Mouse (Mus musculus) right cerebral cortex, adult 18-20 months (tissue): Measurements from ENCODE around the gene Tceanc.
"Not testable (repeated sequence)": the region's sequence is repeated elsewhere in the genome, so short reads cannot be mapped to it uniquely, and the experiment has no call there.

Source experiments
- DNase-seq: peaks from one replicate; pipeline ENCODE4 v3.0.0; 2022; ENCODE audit warnings: mixed read lengths

The Tceanc gene

GRCm38 (mm10) chrX:166518345-166518744 is at the start of gene Tceanc:
Gene Tceanc, minus strand, starts transcription at chrX:166518567.
- DNase-seq, result no peak

- no peak for DNase-seq
Measured at GRCm38 (mm10) chrX:166565983-166566382, 47.6 kb upstream of the Tceanc start.

- no peak for DNase-seq
Measured at GRCm38 (mm10) chrX:166565401-166565800, 47.0 kb upstream of the Tceanc start.

- DNase-seq, result no peak
Measured at GRCm38 (mm10) chrX:166564900-166565299, 46.5 kb upstream of the Tceanc start.

DNA sequence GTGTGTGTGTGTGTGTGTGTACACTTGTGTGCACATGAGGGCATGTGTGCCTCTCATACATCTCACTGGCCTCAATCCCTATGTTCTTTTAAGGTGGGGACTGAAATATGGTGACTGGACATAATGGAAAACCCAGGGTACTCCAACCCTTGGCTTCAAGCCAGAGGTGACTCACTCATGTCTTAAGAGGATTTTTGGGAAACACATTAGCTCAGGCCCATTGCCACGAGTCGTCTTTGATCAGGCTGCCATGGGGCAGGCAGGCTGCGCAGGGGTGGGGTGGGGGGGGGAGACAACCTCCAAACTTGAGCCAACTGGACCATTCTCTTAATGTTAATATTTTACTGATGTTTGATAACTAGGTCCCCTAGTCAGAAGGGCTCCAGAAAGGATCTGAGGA is 41.0 kb upstream of the Tceanc start:
- no peak for DNase-seq

- DNase-seq, result no peak
Measured at GRCm38 (mm10) chrX:166552355-166552754, 34.0 kb upstream of the Tceanc start.

GRCm38 (mm10) chrX:166546495-166546894 is 28.1 kb upstream of the Tceanc start:
- DNase-seq, result no peak

DNA sequence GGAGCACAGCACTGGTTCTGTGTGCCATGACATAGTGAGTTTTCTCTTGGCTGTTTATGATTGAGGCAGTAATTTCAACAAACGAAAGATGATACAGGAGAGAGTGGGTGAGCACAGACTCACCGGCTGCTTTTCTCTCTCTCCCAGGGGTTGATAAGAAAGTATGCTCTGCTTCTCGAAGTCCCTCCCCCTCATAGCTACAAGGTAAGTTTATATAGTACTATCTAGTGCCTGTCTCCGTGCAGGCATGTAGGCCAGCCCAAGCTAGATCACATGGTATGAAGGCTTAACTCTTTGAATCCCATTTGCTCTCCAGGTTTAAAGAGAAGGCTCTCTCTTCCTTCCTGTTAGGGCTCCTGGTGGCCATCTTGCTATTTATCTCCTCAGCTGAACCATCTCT is 16.8 kb upstream of the Tceanc start:
- DNase-seq, result no peak

DNA sequence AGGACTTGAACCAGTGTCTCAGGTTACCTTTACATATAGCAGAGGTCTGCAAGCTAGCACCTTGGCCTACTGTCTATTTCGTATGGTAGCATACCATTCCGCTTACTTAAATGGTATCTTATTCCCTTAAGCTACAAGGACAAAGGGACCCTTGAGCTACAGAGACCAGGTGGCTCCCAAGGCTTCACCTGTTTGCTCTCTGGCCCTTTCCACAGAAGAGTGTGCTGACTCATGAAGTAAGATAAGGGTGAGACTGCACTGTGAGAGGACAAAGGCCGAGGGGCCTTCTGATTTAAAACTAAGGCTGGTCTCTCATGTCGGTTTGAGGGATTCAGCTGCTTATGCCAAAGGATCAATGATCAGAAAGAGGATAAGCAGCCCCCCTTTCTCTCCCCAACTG is 15.1 kb upstream of the Tceanc start:
- no peak for DNase-seq

- DNase-seq, result no peak
Measured at GRCm38 (mm10) chrX:166531671-166532070, 13.3 kb upstream of the Tceanc start.

DNA sequence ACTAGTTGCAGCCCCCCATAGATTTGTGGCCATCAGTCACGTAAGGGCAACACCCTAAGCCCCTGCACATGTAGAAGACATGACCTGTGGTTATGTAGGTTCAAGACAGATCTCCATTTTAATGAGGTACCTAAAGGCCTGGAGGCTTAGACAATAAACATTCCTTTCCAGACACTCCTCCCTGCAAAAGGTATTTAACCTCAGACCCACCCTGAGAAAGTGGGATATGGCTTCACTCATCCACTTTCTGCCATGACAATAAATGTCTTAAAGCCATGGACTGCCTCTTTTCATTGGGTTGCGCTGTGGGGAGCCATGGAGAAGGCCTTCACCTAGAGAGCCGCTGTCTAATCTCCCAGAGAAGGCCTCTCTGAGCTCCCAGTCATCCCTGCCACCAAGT is 9.8 kb upstream of the Tceanc start:
- DNase-seq, result no peak

DNA sequence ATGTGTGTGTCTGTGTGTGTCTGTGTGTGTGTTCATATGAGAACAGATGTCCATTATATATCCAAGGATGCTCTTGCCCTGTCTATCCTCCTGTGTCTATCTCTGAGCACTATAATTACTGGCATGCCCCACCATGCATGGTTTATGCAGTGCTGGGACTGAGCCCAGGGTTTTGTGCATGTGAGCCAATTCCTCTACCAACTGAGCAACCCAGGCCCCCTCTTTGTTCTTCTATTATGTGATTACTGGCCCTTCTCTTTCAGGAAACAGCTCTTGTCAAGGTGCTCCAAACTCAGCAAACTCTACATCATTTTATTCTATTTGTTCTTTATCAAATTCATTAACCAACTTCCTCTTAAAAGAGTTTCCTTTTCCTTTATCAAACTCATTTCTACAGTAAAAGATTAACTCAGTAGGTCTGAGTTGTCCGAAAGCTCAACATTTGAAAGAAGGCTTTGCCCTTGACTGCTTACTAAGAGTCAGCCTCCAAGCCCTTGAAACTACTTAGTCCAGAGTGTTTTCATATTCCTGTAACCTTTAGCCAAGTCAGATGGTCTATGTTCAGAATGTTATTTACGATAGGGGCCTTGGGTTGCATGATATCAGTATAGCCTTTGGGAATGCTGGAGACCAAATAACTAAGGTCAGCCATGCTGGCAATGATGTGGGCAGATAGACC is 7.4 kb upstream of the Tceanc start:
- DNase-seq, result no peak

- DNase-seq, result no peak
Measured at GRCm38 (mm10) chrX:166520782-166521181, 2.4 kb upstream of the Tceanc start.

GRCm38 (mm10) chrX:166516631-166517030 is 1.7 kb downstream of the Tceanc start:
- DNase-seq, result no peak

- no peak for DNase-seq
Measured at GRCm38 (mm10) chrX:166515923-166516322, 2.4 kb downstream of the Tceanc start.

DNA sequence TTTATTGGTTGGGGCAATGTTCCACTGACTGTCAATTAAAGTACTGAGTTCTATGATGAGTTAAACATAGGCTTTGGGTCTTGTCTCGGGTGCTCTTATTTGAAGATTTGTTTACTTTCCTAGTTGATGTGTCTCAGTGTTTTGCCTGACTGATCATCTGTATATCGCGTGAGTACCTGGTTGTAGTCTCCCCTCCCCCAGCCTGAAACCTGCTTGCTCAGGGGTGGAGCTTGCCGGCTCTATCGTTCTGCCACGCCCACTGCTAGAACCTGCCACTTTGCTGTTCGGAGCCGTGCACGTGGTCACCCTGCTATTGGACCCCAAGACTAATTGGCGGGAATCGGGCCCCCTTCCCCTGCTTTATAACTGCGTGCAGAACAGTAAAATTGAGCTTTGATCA is 4.3 kb downstream of the Tceanc start:
- not testable (repeated sequence) for DNase-seq

GRCm38 (mm10) chrX:166512071-166512470 is 6.3 kb downstream of the Tceanc start:
- peak; percentile 34 for DNase-seq

- no peak for DNase-seq
Measured at GRCm38 (mm10) chrX:166511107-166511506, 7.3 kb downstream of the Tceanc start.

DNA sequence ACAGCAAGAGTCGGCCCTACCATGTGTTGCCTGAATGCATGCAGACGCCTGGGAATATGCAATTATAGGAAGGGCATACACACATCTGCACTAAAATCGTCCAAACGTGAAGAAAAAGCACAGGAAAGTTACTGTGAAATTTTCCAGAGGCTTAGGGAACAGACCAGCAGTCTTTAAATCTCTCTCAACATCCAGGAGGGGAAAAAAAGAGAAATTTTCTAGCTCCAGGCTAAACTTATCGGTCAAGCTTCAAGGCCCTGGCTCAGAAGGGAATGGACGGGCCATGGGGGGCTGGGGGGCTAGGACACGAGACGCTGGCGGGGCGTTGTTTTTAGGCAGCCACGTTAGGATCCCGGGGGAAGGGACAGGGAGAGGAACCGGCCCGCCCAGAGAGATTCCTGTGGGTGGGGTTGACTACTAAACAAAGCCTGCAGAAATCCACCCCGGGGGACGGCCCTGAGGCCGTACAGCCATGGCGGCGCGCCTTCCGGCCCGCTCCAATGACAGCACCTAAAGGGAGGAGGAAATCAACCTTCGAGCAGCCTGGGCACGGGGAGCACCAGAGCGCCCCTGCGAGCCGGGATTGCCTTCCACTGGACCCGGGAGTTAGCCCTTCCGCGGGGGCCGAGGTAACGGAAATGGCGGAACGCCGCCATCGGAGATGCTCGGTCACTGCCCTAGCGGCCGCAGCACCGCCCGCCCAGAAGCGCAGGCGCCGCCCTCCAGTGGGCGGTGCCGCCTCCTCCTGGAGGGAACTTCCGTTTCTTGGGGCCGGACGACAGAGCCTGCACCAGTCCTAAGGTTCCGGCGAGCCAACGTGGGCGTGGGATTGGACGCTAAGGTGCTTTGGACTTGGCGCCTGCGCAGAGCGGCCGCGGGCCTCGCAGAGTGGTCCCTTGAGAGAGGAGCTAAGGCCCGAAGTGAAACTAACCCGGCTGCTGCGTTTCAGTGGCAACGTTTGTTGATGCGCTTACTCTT is 8.3 kb downstream of the Tceanc start:
- peak; percentile 92 for DNase-seq

- DNase-seq, result no peak
Measured at GRCm38 (mm10) chrX:166504421-166504820, 13.9 kb downstream of the Tceanc start.

GRCm38 (mm10) chrX:166499496-166500190 is 18.7 kb downstream of the Tceanc start:
- DNase-seq, result no peak

- DNase-seq, result peak; percentile 2
Measured at GRCm38 (mm10) chrX:166497771-166498170, 20.6 kb downstream of the Tceanc start.

DNA sequence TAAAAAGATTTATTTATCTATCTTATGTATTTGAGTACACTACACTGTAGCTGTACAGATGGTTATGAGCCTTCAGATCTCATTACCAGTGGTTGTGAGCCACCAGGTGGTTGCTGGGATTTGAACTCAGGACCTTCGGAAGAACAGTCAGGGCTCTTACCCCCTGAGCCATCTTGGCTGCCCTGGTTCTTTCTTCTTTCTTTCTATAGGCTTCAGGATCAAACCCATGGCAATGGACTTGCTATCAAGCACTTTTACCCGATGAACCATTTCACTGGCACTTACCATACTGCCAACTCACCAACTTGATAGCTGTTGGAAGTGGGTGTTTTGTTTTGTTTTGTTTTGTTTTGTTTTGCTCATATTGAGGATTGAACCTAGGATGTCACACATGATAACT is 23.3 kb downstream of the Tceanc start:
- DNase-seq, result no peak
